Mouse (Mus musculus): ENCODE measurements around the gene Sgcg.

Gene Sgcg

GRCm38 (mm10) chr14:61258352-61258751, at the start of gene Sgcg:
Gene Sgcg, minus strand, starts transcription at chr14:61258490.
- no peak for DNase-seq (ENCODE audit: low read depth, low spot score)

GRCm38 (mm10) chr14:61303969-61304609, 45.8 kb upstream of the Sgcg start:
- no peak for DNase-seq (ENCODE audit: low read depth, low spot score)

DNA sequence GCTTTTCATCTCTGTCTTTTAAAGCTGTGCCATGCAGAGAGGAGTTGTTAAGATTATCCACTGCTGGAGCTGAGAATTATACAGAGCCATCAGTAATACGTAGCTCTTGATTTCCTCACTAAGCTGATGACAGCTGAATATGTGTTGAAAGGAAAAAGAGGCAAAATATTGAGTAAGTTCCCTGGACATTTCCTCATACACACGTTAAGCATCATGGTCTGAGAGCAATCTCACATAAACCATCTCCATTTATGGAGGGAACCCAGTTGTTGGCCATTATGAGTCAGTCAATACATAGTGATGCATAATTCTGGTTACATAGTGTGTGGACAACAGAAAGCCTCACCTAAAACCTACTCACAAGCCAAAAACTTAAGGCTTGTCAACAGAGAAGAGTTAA, 44.1 kb upstream of the Sgcg start:
- DNase-seq (ENCODE audit: low read depth, low spot score): no peak

GRCm38 (mm10) chr14:61301323-61301722, 43.0 kb upstream of the Sgcg start:
- DNase-seq (ENCODE audit: low read depth, low spot score): no peak

- DNase-seq (ENCODE audit: low read depth, low spot score): no peak
Observed at GRCm38 (mm10) chr14:61299810-61300209, 41.5 kb upstream of the Sgcg start.

DNA sequence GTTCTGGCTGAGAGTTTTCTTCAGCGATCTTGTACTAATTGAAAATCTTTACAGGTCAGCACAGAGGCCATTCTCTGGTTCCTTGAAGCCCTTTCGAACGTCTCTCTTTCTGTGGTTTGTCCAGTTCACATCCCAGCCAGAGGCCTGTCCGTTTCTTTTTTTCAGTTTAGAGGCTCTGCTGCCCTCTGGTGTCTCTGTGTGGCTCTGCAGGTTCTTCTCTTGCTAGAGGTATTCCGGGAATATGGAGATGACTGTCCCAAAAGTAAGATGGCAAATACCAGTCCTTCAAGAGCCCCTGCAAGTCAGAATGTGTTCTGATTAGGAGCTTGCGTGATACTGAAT, 36.4 kb upstream of the Sgcg start:
- peak; percentile 45 for DNase-seq (ENCODE audit: low read depth, low spot score)

- DNase-seq (ENCODE audit: low read depth, low spot score): peak; percentile 39
Observed at GRCm38 (mm10) chr14:61293884-61294737, 35.8 kb upstream of the Sgcg start.

DNA sequence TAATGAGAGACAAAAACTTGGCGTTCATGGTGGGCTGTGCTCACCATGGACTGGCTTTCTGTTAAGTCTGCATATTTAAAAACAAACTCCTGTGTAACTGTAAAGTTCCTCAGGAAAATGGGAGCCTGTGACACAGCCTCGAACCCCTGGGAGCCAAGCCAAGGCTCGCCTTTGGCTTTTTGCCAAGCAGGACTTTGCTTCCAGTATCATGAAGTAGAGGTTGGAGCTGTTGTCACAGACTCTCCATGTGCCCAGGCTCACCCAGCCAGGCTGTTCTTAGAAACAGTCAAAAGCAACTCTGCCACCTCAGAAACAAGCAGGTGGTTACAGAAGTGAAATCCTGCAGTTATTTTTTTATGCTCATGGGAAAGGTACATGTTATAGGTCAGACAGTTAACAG, 32.4 kb upstream of the Sgcg start:
- DNase-seq (ENCODE audit: low read depth, low spot score): no peak

DNA sequence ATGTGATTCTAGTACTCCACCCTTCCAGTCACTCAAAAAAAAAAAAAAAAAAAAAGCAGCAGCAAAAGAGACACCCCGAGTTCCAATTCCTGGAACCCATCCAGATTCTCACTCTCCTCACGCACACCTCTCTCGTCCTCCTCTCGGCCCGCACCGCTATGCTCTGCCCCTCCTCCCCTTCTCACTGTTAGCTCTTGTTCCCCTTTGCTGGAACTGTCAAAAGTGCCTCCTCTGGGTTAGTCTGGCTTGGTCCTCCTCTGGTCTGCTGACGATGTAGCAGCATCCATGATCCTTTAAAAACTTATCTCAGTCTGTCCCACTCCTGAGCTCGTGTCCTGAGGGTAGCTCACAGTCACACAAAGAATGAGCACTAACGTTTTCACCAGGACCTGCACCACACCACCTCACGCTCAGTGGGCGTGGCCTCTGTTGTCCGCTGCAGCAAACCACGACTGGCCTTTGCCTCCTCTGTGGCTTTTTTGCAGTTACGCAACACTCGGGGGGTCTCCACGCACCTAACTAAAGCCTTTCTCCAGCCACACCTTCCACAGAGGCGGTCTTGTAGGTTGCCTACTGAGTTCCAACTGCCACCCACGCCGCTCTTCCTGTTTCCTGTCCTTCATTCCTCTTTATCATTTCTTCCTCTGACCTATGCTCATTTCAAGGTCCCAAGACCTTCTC, 30.5 kb upstream of the Sgcg start:
- DNase-seq (ENCODE audit: low read depth, low spot score): no peak

DNA sequence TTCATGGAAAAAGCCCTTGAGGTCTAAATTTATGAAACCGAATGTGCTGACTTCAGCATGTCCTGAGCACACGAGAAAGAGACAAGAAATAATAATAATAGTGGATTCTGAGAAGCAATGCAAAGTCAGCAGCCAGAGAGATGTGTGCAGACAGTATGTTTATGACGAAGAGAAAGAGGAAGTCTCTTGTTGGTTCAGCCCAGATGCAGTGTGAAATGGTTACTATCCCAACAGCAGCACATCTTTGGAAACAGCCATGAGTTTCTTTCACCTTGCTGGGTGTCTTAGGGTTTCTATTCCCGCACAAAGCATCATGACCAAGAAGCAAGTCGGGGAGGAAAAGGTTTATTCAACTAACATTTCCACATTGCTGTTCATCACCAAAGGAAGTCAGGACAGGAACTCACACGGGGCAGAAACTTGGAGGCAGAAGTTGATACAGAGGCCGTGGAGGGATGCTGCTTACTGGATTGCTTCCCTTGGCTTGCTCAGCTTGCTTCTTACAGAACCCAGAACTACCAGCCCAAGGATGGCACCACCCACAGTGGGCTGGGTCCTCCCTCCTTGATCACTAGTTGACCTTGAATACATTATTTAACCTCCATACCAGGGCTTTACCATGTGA, 20.5 kb upstream of the Sgcg start:
- no peak for DNase-seq (ENCODE audit: low read depth, low spot score)

GRCm38 (mm10) chr14:61277285-61277684, 19.0 kb upstream of the Sgcg start:
- no peak for DNase-seq (ENCODE audit: low read depth, low spot score)

DNA sequence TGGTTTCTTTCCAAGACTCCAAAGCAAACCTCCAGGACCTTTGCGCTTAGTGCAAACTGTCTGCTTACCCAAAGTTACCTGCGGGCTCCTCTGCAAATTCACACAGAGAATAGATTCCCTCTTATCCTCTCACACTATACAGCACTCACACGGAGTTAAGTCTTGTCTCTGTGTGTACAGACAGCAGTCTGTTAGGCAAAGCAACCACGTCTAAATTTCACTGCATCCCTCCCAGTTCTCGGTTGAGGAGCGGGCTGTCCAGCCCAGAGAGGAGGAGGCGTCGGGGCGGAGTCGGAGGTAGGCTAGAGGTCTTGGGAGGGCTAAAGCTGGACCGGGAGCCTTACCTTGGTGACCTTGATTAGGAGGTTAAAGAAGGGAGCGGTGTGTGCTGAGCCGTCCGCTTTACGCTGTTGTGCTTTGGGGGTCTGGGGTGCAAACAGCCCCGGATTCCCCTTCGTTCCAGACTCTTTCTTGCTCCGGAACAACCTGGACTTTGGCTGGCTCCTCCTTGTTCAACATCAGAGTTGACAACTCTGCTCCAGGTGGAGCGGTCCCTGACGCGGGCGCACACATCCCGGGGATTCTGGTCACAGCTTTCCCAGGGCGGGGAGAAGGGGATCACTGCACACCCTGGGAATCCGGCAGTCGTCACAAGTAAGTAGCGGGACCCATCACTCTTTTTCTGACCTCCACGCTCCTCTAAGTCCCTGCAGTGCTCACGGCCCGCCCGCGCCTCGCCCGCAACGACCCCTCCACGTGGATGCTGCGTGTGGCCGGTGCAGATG, 16.3 kb upstream of the Sgcg start:
- no peak for DNase-seq (ENCODE audit: low read depth, low spot score)

DNA sequence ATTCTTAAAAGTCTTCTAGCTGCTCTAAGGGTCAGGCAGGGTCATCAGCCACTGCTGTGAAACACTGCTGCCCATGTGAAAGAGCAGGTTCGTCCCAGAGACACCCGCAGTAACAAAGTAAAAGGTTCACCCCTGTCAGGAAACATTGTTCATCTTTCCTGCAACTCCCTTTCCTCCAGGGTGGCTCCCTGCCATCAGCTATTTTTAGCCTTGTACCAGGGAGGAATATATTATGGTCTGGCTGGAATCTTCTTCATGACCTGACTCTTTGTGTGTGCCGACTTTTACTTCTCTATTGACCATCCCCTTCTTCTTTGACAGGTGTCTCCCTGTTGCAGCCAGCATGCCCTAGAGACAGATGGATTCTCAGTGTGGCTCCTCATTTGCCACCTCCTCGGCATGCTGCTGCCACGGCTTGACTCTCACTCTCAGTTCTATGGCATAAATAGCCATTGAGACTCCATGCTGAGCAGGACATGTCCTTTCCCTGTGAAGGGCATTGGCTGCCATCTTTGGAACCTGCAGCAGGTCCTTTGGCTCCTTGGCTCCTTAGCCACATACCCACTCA, 9.7 kb upstream of the Sgcg start:
- DNase-seq (ENCODE audit: low read depth, low spot score): no peak

GRCm38 (mm10) chr14:61259084-61259483, 794 bp upstream of the Sgcg start:
- DNase-seq (ENCODE audit: low read depth, low spot score): no peak

DNA sequence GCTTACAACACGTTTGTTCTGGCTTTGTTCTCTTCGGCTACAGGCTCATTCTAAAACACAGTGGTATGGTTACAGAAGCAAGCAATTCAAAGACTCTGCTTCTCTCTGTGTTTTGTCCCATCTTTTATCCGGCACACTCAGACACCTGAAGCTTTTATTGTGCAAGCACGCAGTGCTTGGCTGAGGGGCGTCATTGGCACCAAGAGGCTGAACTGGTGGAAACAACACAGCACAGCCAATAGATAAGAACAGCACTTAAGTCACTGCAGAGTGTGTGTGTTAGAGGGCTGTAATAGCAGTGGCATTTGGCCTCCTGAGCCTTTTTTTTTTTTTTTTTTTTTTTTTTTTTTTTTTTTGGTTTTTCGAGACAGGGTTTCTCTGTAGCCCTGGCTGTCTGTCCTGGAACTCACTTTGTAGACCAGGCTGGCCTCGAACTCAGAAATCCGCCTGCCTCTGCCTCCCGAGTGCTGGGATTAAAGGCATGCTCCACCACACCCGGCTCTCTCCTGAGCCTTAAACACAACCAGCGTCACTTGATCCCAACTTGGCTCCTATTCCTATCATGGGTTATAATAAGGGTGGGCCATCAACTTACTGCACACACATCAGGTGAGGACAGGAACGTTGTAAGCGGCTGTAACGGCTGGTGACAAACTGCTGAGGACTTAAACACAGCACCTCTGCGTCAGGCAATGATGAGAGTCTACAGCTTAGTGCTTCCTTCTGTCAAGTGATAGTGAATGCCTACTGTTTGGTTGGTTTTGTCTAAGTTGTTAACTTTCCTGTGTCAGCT, 5.5 kb downstream of the Sgcg start:
- no peak for DNase-seq (ENCODE audit: low read depth, low spot score)

GRCm38 (mm10) chr14:61246444-61246843, 11.8 kb downstream of the Sgcg start:
- DNase-seq (ENCODE audit: low read depth, low spot score): no peak

- no peak for DNase-seq (ENCODE audit: low read depth, low spot score)
Observed at GRCm38 (mm10) chr14:61242611-61243010, 15.7 kb downstream of the Sgcg start.

GRCm38 (mm10) chr14:61238751-61239150, 19.5 kb downstream of the Sgcg start:
- DNase-seq (ENCODE audit: low read depth, low spot score): no peak

- DNase-seq (ENCODE audit: low read depth, low spot score): no peak
Observed at GRCm38 (mm10) chr14:61237101-61237654, 21.1 kb downstream of the Sgcg start.
